Mouse (Mus musculus) adrenal gland, postnatal 25 days (tissue): Measurements from ENCODE around the gene Carmil2. TPM values are rescaled to one million over a fixed set of nuclear protein-coding genes. Genes with fewer than 3 reads are reported as not detected.

ENCODE experiments used
- DNase-seq: peaks from one replicate; pipeline ENCODE4 v3.0.0; 2021; ENCODE audit warnings: mixed read lengths
- total RNA-seq: library from RNA; stranded (reverse); gene quantifications from 2 replicates; pipeline ENCODE4 v1.2.3, GENCODE M21; 2021

The Carmil2 gene
- total RNA-seq, 1 experiment from 2014 or later, result 2.4 TPM

- no peak for DNase-seq
Measured at GRCm38 (mm10) chr8:105697196-105697780, 11.2 kb downstream of the Carmil2 start.

- no peak for DNase-seq
Measured at GRCm38 (mm10) chr8:105698734-105699133, 12.7 kb downstream of the Carmil2 start.

GRCm38 (mm10) chr8:105699488-105700215 is 13.6 kb downstream of the Carmil2 start:
- DNase-seq, result no peak

DNA sequence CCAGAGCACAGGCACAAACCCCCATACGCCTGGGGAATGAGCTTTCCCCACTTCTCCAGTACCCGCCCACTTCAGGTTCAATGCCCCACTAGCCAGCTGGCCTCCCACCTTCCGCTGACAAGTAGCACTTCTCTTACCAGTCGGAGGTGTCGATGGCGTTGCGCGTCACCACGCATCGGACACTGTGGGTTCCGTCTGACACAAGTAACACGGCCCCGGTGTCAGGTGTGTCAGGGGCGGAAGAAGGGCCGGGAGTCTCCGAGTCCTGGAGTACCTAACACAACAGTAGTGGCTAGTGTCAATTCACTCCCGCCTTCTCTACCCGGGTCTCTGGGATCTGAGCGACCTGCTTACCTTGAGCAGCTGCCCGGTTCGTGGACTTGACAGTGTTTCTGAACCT is 14.5 kb downstream of the Carmil2 start:
- DNase-seq, result peak; percentile 39

DNA sequence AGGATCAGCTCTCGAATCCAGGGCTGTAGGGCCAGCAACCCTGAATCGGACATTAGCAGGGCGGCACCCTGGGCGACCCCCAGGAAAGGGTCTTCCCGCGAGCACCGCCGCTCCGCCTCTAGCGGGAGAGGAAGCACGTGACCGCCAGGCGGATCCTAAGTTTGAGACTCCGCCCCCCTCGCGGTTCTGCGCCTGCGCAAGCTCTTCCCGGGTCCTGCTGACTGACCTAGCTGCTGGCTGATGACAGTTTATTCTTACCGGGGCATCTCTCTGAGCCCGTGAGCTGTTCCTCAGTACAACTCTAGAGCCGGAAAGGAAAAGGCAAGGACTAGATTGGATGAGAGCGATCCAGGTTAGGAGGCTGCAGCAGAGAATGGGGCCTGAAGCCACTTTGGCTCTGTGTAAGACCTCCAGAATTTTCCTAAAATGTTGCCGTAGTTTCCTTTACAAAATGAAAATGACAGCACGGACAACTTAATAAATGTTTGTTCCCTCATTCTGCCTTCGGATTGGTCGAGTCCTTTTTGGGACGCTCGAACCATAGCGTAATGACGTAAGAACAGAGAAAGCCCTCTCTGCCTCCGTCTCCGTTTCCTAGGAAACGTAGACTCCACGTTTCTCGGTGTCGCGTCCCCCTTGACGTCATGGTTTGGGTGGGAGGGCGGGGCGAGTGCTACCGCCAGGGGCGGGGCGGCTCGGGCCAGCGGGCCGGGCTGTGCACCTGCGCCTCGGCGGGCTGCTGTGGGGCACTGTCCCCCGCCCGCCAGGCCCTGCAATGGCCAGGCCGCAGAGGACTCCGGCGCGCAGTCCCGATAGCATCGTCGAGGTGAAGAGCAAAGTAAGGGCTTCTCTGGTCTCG is 15.1 kb downstream of the Carmil2 start, which contains the start of the genes Acd and Pard6a:
Acd (minus strand) TSS at position 137 of the 859 bp plus-strand sequence.
Pard6a (plus strand) TSS at position 183 of the 859 bp plus-strand sequence.
- peak; percentile 97 for DNase-seq

- no peak for DNase-seq
Measured at GRCm38 (mm10) chr8:105702001-105702401, 15.9 kb downstream of the Carmil2 start.

- DNase-seq, result no peak
Measured at GRCm38 (mm10) chr8:105702731-105703415, 16.8 kb downstream of the Carmil2 start.

GRCm38 (mm10) chr8:105704146-105704812 is 18.2 kb downstream of the Carmil2 start:
- no peak for DNase-seq

GRCm38 (mm10) chr8:105704955-105705354 is 18.9 kb downstream of the Carmil2 start:
- no peak for DNase-seq

GRCm38 (mm10) chr8:105706426-105706825 is 20.4 kb downstream of the Carmil2 start:
- no peak for DNase-seq

GRCm38 (mm10) chr8:105707498-105708403 is 21.7 kb downstream of the Carmil2 start, which contains the start of the genes 4933405L10Rik and Enkd1:
Gene 4933405L10Rik, plus strand, starts transcription at chr8:105707655.
Gene Enkd1, minus strand, starts transcription at chr8:105708210.
- peak; percentile 78 for DNase-seq

GRCm38 (mm10) chr8:105708675-105709074 is 22.6 kb downstream of the Carmil2 start:
- DNase-seq, result no peak

GRCm38 (mm10) chr8:105709317-105709716 is 23.2 kb downstream of the Carmil2 start:
- DNase-seq, result no peak

DNA sequence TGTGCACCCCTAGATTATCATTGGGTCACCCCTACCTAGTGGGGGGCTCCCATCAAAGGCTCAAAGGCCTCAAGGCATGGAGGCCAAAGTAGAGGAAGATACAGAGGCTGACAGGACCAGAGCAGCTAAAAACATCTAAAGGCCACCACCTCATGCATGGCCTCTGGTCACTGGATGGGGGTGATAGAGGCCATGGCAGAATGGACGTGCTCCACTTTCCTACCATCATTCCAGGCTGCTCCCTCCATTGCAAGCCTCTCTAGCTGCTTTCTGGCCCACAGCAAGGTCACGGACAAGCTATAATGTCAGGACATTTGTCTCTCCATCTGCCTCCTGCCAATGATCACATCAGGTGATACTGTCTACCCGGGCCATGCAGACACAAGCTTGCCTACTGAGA is 26.2 kb downstream of the Carmil2 start:
- DNase-seq, result no peak

- DNase-seq, result peak; percentile 90
Measured at GRCm38 (mm10) chr8:105714139-105714538, 28.1 kb downstream of the Carmil2 start.

DNA sequence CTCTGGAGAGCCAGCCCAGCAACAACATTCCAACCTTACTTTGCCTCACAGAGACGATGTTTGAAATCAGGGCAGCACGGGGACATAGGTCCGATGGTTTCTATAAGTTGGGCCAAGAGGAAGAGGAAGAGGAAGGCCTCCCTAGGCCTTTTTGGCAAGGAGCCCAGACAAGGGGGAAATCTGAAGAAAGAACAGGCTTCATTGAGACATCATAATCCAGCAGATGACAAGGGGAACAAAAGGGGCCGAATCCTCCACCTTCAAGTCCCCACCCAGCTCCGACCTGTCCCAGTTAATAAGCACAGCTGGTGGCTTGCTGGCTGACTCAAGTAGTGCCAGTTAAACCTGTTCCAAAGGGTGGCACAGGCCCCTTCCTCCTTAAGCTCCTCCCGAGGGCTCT is 29.0 kb downstream of the Carmil2 start:
- DNase-seq, result no peak

- DNase-seq, result no peak
Measured at GRCm38 (mm10) chr8:105716302-105716945, 30.4 kb downstream of the Carmil2 start.

- DNase-seq, result no peak
Measured at GRCm38 (mm10) chr8:105719637-105720036, 33.6 kb downstream of the Carmil2 start.

DNA sequence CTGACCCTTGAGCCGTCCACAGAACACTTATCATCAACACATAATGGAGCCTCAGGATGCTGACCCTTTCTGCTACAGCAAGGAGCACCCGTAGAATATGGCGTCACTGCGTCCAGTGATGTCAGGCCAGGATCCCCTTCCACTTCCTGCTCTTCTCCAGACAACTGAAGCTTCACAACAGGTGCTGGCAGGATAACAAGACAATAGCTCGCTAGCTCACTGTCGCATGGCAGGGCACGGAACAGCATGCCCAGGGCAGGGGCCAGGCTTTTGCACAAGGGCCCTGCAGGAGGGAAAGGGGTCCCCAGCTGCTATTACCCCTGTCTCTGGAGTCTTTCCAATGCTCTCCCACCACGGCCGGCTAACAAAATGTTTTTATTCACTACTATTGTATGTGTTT is 36.8 kb downstream of the Carmil2 start:
- DNase-seq, result no peak

DNA sequence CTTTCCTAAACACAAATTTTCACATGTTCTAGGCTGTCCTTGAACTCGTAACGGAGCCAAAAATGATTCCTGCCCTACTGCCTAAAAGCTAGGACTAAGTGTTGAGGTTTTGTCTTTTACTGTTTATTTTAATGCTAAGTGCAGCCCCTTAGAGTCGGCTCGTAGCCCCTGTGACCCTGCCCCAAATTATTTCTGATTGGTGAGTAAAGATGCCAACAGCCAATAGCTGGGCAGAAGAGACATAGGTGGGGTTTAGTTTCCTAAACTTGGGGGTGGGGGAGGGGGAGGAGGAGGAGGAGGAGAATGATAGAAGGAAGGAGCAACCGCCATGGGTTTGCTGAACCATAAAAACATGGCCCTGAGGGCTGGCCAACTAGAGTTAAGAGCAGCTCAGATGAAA is 39.7 kb downstream of the Carmil2 start:
- no peak for DNase-seq
